Mouse (Mus musculus) kidney, postnatal 25 days (tissue): ENCODE results near the gene Agfg1.
A peak's percentile ranks its signal among the peaks of the same experiment; 100 is the strongest.

Experiments used
- DNase-seq, 2 experiments: peaks; one replicate each; pipeline ENCODE4 v3.0.0; 2021; ENCODE audit warnings: mixed read lengths in 2 of 2

The Agfg1 gene

DNA sequence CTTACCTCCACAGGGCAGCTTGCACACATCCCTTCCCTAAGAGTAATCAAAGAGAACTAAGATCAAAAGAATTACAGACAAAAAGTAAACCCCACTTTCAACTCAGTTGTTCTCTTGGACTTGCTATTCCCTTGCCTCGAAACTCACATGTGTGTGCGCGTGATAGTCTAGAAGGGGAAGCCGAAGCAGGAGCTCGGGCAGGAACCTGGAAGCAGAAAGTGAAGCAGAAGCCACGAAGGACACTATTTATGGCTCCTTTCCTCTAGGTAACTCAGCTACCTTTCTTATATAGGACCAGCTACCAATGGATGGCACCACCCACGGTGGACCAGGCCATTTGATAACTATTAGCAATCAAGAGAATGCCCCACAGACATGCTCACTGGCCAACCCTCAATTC is 13.5 kb upstream of the Agfg1 start:
- DNase-seq: no peak

DNA sequence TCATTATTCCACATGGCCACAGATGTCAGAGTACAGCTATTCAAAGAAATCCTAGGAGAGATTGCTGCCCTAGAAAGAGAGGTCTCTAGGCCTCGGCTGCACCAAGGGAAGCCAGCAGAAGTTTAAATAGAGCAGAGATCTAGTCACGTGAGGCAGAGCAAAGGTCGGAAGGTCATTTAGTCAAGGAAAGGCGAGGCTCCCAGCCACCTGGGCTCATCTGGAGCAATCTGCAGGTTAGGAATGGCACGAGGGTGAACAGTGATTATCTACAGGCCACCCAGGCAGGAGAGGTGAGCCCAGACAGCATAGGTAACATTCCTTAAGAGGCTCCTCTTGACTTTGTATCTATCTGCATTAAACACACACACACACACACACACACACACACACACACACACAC is 12.4 kb upstream of the Agfg1 start:
- DNase-seq: peak; percentile 42 to 61

DNA sequence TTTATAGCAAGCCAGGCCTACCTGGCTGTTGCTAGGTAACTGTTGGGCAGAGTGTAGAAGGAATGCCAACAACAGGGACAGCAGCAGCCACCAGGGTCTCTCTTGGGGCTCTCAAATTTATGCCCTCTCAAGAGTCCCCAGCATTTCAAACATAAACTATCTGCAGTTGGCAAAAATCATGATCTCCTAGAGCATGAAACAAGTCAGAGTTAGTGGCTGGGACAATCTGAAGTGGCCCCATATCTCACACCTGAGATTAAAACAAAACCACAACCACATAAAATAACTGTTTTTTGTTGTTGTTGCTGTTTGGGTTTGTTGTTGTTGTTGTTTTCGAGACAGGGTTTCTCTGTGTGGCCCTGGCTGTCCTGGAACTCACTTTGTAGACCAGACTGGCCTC is 8.5 kb upstream of the Agfg1 start:
- DNase-seq: no peak

DNA sequence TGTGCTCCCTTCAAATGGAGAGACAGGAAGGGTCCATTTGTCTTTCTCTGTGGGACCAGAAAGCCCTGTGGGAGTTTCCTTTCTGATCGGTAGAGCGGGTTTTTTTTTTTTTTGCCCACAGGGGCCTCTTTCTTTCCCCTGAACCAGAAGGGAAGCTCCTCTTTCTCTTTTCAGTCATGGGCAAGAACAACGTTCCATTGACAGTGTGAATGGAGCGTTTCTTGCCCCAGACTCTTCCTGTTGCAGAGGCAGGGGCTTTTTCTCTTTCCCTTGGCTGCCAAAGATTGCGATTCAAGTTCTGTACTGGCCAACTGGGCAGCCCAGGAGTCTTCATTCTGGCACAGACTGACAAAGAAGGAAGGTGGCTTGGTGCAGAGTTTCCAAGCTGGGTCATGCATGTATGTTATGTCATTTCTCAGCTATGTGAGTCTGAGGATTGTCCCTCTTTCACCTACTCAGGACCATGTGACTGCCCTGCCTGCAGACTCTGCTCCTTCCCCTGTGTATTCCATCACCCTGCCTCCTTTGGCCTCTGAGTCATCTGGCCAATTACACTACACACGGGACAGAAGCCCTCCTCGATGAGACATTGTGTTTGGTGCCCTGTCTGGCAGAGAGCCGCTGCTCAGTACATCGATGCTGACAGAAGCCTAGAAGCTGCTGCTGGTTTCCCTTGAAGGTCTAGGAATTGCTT is 7.6 kb upstream of the Agfg1 start:
- DNase-seq: peak in 1 of 2 experiments; percentile 55

DNA sequence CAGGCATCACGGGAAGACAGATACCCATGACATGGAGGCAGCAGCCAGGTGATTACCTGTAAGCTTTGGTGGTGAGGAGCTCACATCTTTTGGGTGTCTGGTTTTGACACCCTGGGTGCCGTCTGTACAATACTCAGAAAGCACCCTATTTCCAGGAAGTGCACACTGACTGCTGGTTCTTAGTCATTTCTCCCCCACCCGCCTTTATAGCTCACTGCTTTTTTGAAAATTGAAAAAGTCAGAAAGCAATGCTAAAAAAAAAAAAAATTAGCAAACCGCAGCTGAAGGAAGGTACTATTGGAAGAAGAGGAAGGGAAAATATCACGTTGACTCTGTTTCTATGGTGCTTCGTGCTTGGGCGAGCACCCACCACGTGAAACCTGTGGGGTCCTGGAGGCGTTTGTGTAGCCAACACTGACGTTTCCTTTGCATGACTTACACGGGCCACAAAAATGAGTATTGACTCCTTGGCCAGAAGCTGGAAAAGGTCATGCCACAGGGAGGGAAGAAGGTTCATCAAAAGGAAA is 6.7 kb upstream of the Agfg1 start:
- DNase-seq: no peak

DNA sequence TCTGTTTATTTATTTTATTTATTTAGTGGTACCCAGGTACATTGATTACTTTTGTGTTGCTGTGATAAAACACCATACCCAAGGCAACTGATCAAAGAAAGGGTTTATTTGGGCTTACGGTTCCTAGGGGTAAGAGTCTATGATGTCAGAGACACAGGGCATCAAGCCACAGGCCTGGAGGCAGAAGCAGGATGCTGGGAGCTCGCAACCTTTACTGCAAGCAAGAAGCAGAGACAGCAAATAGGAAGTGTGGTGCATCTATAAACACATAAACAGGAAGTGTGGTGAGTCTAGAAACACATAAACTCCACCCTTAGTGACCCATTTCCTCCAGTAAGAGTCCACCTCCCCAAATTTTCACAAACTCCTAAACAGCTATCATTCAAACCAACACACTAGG is 5.8 kb upstream of the Agfg1 start:
- no peak for DNase-seq

DNA sequence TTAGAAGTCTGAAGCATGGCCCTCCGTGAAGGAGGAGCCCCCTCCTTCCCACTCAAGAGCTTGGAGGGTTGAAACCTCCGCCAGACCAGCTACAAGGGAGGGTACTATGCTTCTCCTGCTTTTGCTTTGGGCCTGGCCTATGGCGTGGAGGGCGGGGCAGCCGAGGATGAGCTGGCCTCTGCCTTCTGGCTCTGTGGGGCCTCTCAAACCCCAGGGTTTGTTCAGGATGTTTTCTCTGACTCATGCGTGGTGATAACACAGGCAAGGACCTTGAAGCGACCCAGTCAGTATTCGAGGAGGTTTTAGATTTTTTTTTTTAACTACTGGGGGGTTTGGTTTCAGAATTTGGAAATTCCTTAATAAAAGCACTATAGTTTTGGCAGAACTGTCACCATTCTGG is 4.7 kb upstream of the Agfg1 start:
- no peak for DNase-seq

DNA sequence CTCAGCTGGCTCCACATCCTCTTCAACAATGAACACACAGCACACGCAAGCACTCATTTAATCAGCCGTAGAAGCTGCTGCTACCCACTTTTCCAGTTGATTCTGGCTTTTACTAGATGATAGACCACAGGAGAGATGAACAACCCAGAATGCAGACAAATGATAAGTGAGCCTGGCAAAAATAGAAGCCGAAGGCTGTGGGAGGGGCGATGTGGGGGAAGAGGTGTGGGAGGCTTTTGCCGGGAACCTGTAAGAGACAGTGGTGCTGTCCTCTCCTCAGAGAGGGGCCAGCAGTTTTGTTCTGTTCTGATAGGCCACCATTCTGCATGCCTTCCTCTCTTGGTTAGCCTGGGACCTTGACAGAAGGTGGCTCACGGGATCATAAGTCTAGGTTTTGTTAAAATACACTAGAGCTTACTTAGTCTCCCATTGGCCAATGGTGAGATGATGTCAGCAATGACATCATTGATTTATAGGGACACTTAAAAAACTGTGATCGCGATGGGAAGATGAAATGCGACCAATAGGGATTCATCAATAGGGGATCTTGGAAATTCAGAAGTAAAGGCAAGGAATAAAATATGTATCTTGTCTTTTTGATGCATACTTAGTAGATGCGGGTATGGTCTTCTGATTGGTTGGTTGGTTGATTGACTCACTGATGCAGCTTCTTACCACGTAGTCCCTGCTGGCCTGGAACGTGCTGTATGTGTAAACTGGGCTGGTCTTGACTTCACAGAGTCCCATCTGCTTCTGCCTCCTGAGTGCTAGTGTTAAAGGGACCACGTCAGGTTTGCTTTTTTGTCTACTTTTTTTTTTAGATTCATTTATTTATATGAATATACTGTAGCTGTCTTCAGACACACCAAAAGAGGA is 2.7 kb upstream of the Agfg1 start:
- no peak for DNase-seq

DNA sequence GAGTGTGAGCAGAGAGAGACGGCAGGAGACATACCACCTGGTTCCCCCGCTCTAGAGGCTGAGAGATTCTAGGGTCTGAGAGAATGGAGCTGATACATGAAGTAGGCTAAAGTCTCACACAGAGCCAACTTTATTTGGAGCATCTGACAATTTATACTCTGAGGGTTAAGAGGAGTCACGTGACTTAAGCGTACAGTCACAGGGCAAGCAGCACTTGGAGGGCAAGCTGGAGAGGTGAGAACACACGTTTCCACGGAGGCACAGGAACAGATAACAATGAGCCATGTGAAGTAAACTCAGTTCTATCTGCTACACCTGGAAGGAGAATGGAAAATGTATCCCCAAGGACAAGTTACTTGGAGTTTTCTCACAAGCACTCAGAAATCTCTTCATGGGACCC is 1.7 kb upstream of the Agfg1 start:
- no peak for DNase-seq

DNA sequence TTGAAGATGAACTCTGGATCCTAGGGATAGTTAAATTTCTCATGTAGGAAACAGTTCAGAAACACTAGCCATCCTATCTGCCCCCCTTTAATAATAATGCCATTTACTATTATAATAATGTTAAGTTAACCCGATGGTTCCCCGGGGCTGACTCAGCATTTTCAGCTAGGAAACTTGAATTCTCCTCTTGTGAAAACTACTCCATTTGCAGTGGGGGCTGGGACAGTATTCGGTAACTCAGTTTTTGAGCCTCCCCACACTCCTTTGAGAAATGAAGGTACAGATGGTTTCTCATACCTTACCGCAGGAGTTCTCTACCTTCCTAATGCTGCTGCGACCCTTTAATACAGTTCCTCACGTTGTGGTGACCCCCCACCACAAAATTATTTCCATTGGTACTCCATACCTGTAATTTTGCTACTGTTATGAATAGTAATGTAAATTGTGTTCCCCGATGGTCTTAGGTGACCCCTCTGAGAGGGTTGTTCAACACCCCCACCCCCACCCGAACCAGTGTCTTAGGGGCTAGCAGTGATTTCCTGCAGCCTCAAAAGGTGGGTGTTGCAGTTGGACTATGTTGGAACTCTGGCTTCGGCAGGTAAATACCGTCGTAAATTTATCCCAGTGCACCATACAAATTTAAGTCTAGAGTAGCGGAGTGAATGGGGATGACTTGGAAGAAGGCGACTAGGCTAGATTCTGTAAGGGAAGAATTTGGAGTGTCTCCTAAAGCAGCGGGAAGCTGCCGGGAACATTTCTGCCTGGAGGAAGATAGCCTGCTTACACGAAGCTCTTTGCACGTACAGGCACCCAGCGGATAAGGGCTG is 601 bp upstream of the Agfg1 start:
- DNase-seq: no peak

DNA sequence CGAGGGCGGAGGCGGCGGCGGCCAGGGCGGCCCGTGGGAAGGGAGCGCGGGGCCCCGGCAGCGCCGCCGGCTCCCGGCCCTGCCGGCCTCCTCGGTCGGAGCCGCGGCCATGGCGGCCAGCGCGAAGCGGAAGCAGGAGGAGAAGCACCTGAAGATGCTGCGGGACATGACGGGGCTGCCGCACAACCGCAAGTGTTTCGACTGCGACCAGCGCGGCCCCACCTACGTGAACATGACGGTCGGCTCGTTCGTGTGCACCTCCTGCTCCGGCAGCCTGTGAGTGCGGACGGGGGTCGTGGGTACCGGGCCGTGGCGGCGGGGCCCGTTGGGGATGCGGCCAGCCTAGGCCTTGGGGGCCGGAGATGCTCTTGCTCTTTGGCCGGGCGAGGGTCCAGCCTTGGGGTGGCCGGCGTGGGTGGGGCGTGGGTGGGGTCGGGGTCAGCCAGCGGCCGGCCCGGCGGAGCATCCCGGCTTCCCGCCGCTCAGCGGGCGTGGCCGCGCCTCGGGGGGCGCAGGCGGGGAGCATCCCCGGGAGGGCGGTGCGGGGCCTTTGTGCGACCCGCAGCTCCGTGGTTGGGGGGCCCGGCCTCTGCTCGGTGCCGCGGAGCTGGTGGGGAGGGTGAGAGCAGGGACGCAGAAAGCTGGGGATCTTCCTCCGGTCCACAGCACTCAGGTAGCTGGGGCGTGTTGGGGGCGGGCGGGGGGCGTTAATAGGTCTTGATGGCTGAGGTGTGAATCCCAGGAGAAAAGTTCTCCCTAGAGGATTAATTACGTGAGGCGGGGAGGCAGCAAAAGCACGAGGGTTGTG is 535 bp downstream of the Agfg1 start:
- peak; percentile 28 to 57 for DNase-seq

DNA sequence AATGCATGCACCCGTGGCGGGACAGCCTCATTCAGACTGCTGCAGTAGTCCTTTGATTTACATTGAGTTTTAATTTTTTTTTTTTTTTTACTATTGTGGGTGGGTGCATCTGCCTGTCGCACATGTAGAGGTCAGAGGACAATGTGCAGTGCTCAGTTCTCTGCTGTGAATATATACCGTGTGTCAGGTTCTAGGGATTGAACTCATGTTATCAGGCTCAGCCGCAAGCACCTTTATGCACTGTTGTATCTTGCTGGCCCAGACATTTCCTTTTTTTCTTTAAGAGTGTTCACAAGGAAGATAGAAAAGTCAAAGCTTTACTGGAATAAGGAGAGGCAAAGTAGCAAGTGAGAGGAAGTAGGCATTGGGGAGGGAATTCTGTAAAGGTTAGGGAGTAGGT is 16.4 kb downstream of the Agfg1 start:
- DNase-seq: no peak

DNA sequence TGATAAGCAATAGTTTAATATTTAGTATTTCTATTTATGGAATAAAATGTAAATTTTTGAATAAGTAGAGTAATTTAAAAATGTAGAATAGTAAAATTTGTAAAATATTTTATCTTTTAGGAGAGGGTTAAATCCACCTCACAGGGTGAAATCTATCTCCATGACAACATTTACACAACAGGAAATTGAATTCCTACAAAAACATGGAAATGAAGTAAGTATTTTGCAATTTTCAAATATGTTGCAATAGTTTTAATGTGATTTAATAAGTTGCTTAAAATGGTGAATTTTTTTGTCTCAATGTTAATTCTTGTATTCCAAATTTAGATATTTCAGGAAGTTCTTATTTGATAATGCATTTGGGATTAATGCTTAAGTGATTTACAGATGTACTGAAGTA is 19.0 kb downstream of the Agfg1 start:
- no peak for DNase-seq

DNA sequence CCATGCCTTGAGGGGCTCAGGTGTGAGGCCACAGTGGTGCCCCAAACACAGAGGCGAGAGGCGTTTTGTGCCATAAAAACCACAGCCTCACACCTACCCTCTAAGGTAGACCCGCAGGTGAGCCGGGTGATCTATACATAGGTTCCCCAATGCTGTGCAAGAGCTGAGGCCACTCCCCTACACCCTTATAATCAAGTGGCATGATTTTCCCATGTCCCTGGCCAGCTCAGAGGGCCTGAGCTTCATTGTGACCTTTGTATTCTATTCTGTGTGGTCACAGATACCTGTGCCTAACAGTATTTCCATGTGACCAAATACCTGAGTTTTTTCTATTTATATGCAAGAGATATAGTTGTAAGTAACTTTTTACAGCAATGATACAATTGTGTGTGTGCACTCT is 21.1 kb downstream of the Agfg1 start:
- DNase-seq: no peak

DNA sequence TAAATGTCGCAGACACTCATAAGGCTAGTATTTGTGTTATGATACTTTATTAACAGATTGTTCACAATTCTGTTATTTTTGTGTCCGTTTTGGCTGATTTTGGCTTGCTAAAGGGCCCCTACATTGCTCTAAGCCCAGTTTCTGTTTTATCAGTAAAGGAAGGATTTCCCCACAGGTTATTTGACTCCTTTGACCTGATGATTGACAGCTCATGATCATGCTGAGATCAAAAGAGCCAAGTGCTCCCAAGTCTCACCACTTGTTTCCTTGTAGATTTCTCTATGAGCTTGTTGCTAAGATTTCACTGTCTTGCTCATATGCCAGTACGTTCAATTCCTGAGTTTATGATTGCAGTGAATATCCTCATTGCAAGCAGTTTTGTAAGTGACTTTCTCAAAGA is 30.9 kb downstream of the Agfg1 start:
- no peak for DNase-seq

DNA sequence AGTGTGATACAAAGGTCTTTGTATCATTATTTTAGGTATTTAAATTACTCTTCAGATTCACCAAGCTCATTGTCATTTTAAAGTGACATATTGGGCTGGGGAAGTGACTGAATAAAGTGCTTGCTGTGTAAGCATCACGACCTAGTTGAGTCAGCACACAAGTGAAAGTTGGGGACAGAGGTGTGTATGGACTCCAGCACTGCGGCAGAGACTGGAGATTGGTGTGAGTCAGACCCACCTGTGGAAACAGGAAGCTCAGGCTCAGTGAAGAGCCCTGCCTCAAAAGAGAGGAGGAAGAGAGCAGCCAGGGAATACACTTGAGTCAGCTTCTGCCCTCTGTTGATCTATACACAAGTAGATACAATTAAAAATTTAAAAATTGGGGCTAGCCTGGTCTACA is 39.9 kb downstream of the Agfg1 start:
- DNase-seq: no peak

DNA sequence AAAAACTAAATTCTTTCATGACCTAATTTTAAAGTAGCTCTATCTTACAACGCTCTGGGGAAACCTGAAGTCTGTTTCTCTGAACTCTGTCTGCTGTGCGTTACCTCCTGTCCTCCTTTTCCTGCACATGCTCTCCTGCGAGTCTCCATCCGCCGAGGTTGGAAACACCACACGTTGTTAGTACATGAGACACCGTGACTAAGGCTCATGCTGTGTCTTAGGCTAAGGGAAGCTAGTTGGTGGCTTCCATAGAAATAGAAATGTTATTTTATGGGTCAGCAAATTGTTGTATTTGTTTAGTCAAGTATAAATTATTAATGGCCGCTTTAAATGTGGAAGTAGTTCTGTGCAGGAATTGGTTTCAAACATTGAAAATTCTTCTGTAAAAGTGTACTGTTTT is 40.9 kb downstream of the Agfg1 start:
- no peak for DNase-seq

DNA sequence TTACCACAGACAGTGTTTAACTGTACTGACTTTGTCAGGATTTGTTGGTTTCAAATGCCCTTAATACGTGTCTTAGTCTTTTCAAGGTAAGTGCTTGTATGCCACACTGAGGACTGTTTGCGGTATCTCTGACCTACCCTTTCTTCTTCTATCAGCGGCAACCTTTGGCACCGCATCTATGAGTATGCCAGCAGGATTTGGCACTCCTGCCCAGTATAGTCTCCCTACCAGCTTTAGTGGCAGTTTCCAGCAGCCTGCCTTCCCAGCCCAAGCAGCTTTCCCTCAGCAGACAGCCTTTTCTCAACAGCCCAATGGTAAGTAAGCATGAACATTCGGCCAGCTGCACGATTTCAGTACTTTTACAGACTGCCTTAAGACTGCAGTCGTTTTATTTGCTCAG is 54.0 kb downstream of the Agfg1 start:
- DNase-seq: no peak

DNA sequence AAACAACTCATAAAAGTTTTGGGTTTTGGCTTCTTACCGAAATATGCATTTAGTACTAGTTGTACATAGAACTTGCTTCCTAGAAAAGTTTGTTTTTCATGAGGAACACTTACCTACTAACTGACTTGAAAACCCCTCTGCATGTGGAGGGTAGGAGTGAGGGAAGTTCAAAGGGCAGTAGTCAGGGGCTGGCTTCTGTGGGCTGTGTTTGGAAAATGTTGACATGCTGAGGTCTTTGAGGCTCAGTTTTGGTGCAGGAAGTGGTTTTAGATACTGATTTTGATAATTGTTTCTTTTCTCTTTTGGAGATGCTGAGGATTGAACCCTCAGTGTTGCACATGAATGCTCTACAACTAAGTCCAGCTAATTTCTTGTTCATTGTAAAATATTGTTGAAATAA is 61.3 kb downstream of the Agfg1 start:
- DNase-seq: no peak

DNA sequence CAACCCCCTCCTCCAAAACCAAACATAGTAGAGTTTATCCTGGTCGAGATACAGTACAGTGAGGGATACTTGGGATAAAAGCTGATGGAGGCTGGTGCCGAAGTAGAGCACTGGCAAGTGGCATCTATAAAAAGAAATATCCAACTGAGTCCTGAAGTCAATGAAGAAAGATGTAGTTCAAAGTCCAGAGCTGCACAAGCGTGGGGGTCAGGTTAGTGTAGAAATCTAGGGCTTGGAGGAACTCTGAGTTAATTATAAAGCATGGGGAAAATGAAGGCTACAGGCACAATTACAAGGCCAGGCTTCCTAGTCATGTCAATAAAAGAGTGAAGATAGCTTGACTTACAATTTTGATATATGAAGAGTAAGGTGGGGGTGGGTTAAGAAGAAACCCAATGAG is 61.9 kb downstream of the Agfg1 start:
- no peak for DNase-seq

DNA sequence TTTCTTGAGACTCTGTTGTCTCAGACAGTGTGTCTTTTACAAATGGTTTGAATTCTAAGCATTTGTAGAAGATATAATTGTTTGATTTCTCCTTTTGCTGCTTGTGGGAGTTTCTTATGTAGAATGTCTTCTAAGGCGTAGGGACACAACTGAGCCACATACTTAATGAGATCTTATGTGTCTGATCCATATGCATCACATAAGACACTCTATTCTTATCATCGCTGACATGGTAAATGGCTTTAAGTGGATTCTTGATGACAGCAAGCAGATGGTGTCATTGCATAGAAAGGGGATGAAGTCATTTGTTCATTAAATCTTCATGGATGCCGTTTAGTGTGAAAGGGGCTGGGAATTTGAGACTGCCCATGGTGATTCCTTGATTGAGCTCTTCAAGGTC is 66.6 kb downstream of the Agfg1 start:
- no peak for DNase-seq

DNA sequence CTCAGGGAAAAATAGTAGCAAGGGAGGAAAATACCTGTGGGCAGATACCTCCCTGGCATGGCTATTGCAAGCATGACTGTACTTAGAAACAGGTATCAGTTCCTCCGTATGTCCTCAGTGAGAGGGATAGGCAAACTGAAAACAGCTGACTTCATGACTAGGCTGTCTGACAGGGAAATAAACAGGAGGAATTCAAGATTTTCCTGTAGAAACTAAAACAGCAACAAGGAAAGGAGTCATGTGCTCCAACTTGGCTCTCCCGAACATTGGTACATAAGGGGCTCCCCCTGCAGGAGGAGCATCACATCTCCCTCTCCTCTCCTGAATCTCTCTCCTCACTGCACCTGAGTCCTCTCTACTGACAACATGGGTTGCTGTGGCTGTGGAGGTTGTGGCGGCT is 73.7 kb downstream of the Agfg1 start, which contains the start of gene A030005L19Rik:
TSS of gene A030005L19Rik (plus strand) at position 301 of the 400 bp plus-strand sequence.
- no peak for DNase-seq
